Mouse (Mus musculus) liver, embryonic 15.5 days (tissue): Measurements from ENCODE around the gene Vamp5. TPM values are rescaled to one million over a fixed set of nuclear protein-coding genes. Genes with fewer than 3 reads are reported as not detected.

Source experiments
- ATAC-seq: fragments of 200-750 bp; cut with Nextera tagmentation; 2 replicates; pipeline ENCODE4 v1.8.0; 2017; ENCODE audit warnings: moderate number of reproducible peaks, mild to moderate bottlenecking, moderate library complexity; ENCODE audit not compliant: insufficient read depth
- H3K27ac ChIP-seq: fragments of 300-500 bp; sonication (generic); replicated peaks from 2 replicates; pipeline ENCODE4 v1.5.1; 2015; ENCODE audit warnings: mild to moderate bottlenecking, inconsistent platforms
- H3K27me3 ChIP-seq: fragments of 300-500 bp; sonication (generic); 2 replicates; pipeline ENCODE4 v1.6.1; 2015; ENCODE audit warnings: mild to moderate bottlenecking, inconsistent platforms
- H3K36me3 ChIP-seq: fragments of 300-500 bp; sonication (generic); replicated peaks from 2 replicates; pipeline ENCODE4 v1.6.1; 2015; ENCODE audit warnings: moderate library complexity, mild to moderate bottlenecking, inconsistent platforms
- H3K4me1 ChIP-seq: fragments of 300-500 bp; sonication (generic); replicated peaks from 2 replicates; pipeline ENCODE4 v1.6.1; 2015; ENCODE audit warnings: inconsistent platforms
- H3K4me2 ChIP-seq: fragments of 300-500 bp; sonication (generic); 2 replicates; pipeline ENCODE4 v1.6.1; 2015; ENCODE audit warnings: moderate library complexity, mild to moderate bottlenecking, inconsistent platforms
- H3K4me3 ChIP-seq: fragments of 300-500 bp; sonication (generic); replicated peaks from 2 replicates; pipeline ENCODE4 v1.5.1; 2015; ENCODE audit warnings: mild to moderate bottlenecking, inconsistent platforms
- H3K9ac ChIP-seq: fragments of 300-500 bp; sonication (generic); 2 replicates; pipeline ENCODE4 v1.6.1; 2015; ENCODE audit warnings: moderate library complexity, mild to moderate bottlenecking, inconsistent platforms
- H3K9me3 ChIP-seq: fragments of 300-500 bp; sonication (generic); replicated peaks from 2 replicates; pipeline ENCODE4 v1.6.1; 2016; ENCODE audit warnings: inconsistent platforms
- WGBS: fragments of 180-500 bp; shearing (Covaris S2); methylation state at CpG from one replicate; pipeline ENCODE4 v1.1.7; 2015; ENCODE audit warnings: mixed read lengths; ENCODE audit not compliant: insufficient replicate concordance; 5-methylcytosine and 5-hydroxymethylcytosine counted together
- polyA plus RNA-seq: library from polyadenylated mRNA; unstranded; fragments of >200 nt; fragmentation: Nextera tagmentation; extraction: Ambion mirVana; gene quantifications from 2 replicates; pipeline ENCODE4 v1.2.1, GENCODE M21; 2015

Gene Vamp5
- polyA plus RNA-seq, 1 experiment from 2014 or later = 67.1 TPM

DNA sequence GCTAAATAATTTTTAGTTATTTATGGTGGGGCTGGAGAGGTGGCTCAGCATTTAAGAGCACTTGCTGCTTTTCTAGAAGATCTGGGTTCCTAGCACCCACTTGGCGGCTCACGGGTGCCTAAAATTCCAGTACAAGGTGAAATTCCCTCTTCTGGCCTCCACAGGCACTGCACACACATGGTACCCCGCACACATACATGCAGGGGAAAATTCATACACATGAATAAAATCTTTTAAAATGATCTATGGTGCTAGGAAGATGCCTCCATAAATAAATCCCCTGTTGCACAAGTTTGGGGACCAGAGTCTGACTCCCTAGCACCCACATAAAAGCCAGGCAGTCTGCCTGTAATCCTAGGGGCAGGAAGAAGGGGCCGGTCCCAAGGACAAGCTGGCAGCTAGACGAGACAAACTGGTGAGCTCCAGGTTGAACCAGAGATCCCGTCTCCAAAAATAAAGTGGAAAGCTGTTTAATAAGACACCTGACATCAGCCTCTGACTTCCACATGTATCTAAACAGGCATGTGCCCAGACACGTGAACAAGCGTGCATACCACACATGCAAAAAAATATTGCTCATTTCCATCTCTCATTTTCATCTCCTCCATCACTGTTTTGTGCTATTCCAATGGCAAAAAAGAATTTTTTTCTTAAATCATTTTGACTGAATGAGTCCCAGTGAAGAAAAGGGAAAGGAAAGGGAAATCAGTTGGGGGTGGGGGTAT, 1.6 kb downstream of the Vamp5 start:
- WGBS = 50% methylated on average over 8 of the region's 8 CpGs
- Histone ChIP-seq H3K4me3 (peak overlapping the region; percentile 77), H3K4me2 (peak overlapping the region; percentile 73), H3K27ac (peak overlapping the region; percentile 92; the same call in 1 of the 2 replicates), H3K27me3 (no peaks in the 10 kb centered on the region), H3K4me1 (peaks cover 90% of the 10 kb centered on the region), H3K9me3 (no peaks in the 10 kb centered on the region), H3K9ac (peak overlapping the region; percentile 86), H3K36me3 (no peaks in the 10 kb centered on the region)
- ATAC-seq = no peak

DNA sequence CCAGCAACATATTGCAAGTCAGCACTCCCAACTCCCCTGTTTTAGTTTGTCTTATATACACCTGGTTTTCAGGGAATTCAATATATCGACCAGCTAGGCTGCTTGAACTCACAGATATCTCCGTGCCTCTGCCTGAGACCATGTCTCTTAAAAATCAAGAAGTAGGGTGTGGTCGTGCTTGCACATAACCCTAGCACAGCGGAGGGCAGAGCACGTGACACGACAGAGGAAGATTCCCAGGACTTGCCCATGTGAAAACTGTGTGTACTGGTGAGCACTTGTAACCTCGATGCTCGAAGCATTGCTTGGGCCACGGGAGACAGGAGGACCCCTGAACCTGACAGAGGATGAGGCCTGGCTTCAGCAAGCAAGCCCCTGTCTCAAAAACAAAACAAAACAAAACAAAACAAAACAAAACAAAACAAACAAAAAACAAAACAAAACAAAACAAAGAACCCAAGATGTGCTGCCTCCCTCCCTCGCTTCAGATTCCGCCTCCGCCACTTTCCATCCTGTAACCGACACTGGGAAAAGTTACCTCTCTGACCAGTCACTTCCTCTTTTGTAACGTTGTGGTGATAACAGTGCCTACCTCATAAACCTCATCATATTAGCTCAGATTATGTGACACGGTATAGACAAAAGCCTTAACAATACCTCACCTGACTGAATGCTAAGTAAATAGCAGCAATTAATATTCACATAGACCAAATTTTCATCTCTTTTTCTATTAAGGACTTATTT, 5.3 kb downstream of the Vamp5 start:
- H3K4me1 ChIP-seq = peaks cover 95% of the 10 kb centered on the region
- no peak overlapping the region for H3K9ac ChIP-seq

DNA sequence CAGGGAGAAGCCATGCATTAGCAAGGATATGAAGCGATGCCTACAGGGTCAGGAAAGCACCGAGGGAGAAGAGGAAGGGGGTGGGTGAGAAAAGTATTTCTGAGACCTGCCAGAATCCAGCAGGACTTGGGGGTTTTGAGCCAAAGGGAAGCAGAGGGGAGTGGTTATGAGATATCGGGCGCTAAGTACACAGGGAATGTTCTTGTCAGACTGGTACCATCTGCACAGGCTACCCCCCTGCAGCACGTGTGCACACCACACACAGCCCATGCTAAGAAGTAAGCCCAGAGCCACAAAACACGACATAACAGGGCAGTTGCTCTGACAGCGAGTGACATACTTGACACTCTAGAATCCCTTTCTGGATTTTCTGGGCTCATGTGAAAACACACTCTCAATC, 6.1 kb downstream of the Vamp5 start:
- H3K27me3 ChIP-seq = no peaks in the 10 kb centered on the region
- 43% methylated on average over 7 of the region's 7 CpGs for WGBS
- H3K4me3 ChIP-seq = no peak overlapping the region
- peak overlapping the region; percentile 10; the same call in 1 of the 2 replicates for H3K27ac ChIP-seq
- peak overlapping the region; percentile 28; the same call in 1 of the 2 replicates for H3K9ac ChIP-seq
- no peaks in the 10 kb centered on the region for H3K9me3 ChIP-seq
- no peak for ATAC-seq
- peaks cover 93% of the 10 kb centered on the region for H3K4me1 ChIP-seq
- H3K36me3 ChIP-seq = peaks cover 2% of the 10 kb centered on the region; the same call in 1 of the 2 replicates
- H3K4me2 ChIP-seq = no peak overlapping the region

More for the DNA sequence above, 5.3 kb downstream of the Vamp5 start:
- H3K4me2 ChIP-seq = peak overlapping the region; percentile 59
- H3K4me3 ChIP-seq = peak overlapping the region; percentile 22; the same call in 1 of the 2 replicates
- no peaks in the 10 kb centered on the region for H3K9me3 ChIP-seq
- no peaks in the 10 kb centered on the region for H3K36me3 ChIP-seq
- H3K27ac ChIP-seq = 0 out of 2 replicates have a peak overlapping the region, but pooled peaks have one; percentile 60
- peak; percentile 67 for ATAC-seq
- 24% methylated on average over 15 of the region's 15 CpGs for WGBS
- no peaks in the 10 kb centered on the region for H3K27me3 ChIP-seq

DNA sequence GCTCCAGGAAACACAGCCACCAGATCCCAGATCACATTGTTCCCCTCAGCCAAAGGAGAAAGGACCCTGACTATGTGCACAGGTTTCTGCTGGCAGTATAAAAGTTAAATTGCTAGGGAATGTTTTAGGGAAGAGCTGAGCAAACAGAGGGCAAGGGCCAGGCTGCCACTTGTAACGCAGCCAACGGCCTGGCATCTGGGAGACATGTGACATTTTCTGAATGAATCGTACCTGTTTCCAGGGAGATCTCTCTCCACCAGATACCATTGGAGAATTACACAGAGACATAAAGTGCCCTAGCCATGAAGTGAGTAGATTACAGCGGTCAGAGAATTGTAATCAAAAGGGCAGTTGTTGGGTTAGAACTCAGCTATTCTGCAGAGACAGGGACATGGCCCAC, 7.1 kb downstream of the Vamp5 start:
- Histone ChIP-seq H3K9ac (no peak overlapping the region), H3K4me1 (peaks cover 83% of the 10 kb centered on the region), H3K4me2 (no peak overlapping the region), H3K4me3 (no peak overlapping the region), H3K9me3 (no peaks in the 10 kb centered on the region), H3K27ac (no peak overlapping the region), H3K36me3 (peaks cover 12% of the 10 kb centered on the region), H3K27me3 (no peaks in the 10 kb centered on the region)
- ATAC-seq = no peak
- WGBS = 81% methylated on average over 4 of the region's 4 CpGs

DNA sequence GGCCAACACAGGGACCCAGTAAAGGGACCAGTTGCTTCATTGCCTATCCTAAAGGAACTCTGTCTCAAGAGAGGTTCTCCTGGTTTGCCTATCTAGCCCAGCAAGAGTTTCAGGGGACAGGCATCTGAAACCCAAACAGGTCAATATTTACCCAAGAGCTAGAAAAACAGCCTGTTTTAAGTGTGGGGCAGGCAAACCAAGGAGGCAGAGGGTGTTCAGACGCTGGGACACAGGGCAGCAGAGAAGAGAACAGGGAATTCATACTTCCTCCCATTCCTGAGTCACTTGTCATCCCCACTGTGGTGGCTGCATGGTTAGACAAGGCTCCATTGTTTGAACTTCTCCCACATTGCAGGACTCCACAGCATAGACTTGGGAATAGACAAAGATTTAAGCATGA, 8.7 kb downstream of the Vamp5 start:
- Histone ChIP-seq H3K4me2 (no peak overlapping the region), H3K27ac (peak overlapping the region; percentile 26; the same call in 1 of the 2 replicates), H3K9me3 (no peaks in the 10 kb centered on the region), H3K27me3 (no peaks in the 10 kb centered on the region), H3K4me3 (no peak overlapping the region), H3K9ac (no peak overlapping the region; the same call in 1 of the 2 replicates), H3K36me3 (peaks cover 12% of the 10 kb centered on the region), H3K4me1 (peaks cover 69% of the 10 kb centered on the region)
- no peak for ATAC-seq
- WGBS = 34% methylated on average over 1 of the region's 1 CpGs

DNA sequence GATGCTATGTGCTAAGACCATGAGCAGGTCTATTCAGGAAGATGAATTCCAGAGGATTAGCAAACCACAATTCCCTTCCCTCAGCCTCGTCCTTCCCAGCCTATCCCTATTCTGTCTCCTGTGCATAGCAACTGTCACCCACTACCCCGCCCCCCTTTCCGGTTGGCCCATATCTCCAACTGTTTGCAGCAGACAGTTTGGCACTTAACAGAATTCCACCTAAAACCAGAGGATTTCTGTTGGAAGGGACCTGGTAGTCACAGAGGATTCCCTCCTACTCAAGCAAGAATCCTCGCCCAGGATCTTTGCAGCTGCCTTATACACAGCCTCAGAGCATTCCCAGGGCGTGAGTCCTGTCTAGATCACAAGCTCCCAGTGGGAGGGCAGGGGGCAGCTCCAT, 9.1 kb downstream of the Vamp5 start:
- Histone ChIP-seq H3K4me2 (no peak overlapping the region), H3K27ac (0 out of 2 replicates have a peak overlapping the region, but pooled peaks have one; percentile 26), H3K9ac (no peak overlapping the region; the same call in 1 of the 2 replicates), H3K9me3 (no peaks in the 10 kb centered on the region), H3K4me3 (no peak overlapping the region), H3K36me3 (peaks cover 12% of the 10 kb centered on the region), H3K4me1 (peaks cover 64% of the 10 kb centered on the region), H3K27me3 (no peaks in the 10 kb centered on the region)
- ATAC-seq = no peak
- 75% methylated on average over 5 of the region's 5 CpGs for WGBS

DNA sequence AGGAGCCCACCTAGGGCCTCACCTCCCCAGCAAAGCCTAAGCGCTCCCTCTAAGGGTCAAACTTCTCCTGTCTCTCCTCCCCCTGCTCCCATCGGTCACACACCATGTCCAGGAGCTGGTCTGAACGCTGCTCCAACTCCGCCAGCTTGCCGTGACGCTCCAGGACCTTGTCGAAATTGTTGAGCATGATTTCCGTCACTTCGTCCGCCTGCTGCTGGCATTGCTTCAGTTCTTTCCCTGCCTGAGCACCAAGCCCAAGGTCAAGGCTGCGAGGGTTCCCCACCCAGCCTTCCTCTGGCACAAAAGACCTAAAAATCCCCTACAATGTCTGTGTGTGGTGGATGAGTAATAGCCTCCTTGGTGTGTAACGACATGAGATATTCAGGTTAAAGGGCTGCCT, 10.2 kb downstream of the Vamp5 start:
- H3K27ac ChIP-seq = no peak overlapping the region
- ATAC-seq = no peak
- no peaks in the 10 kb centered on the region for H3K27me3 ChIP-seq
- peaks cover 12% of the 10 kb centered on the region for H3K36me3 ChIP-seq
- no peak overlapping the region for H3K4me3 ChIP-seq
- H3K9ac ChIP-seq = no peak overlapping the region
- WGBS = 82% methylated on average over 12 of the region's 12 CpGs
- peaks cover 55% of the 10 kb centered on the region for H3K4me1 ChIP-seq
- H3K4me2 ChIP-seq = no peak overlapping the region
- no peaks in the 10 kb centered on the region for H3K9me3 ChIP-seq

DNA sequence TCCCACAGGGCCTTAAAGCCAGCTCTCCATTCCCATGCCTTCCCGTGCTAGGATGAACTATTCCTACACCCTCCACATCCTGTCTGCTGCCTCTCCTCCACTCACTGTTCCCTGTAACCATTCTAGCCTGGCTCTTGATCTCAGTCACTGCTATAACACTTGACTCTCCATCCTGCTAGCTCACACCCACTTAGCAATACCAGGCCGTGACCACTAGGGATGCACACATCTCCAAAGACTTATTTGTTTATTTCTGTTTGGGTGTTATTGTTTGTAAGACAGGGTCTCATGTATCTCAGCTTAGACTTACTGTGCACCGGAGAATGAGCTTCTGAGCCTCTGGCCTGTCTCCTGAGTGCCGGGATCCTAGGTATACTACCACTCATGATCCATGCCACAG, 10.7 kb downstream of the Vamp5 start:
- H3K27me3 ChIP-seq = no peaks in the 10 kb centered on the region
- H3K36me3 ChIP-seq = peaks cover 12% of the 10 kb centered on the region
- peaks cover 49% of the 10 kb centered on the region for H3K4me1 ChIP-seq
- no peak overlapping the region for H3K27ac ChIP-seq
- ATAC-seq = no peak
- H3K9ac ChIP-seq = no peak overlapping the region
- 76% methylated on average over 4 of the region's 4 CpGs for WGBS
- no peak overlapping the region for H3K4me2 ChIP-seq
- H3K4me3 ChIP-seq = no peak overlapping the region
- H3K9me3 ChIP-seq = no peaks in the 10 kb centered on the region

DNA sequence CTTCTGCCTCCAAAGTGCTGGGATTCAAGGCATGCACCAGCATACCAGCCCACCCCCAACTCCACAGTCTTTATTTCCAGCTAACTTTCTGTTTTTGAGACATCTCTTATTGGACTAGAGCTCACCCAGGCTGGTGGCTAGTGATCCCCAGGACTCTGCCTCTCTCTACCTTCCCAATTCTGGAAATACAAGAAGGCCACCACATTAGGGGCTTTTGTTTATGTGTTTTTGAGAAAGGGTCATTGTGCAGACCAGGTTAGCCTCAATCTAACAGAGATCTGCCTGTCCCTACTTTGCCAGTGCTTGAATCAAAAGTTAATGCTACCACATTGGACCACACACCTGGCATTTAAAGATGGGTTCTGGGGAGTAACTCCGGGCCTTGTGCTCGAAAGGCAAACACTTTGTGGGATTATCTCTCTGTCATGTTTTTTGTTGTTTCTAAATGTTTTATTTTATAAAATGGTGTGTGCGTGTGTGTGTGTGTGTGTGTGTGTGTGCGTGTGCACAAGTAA, 12.8 kb downstream of the Vamp5 start:
- Histone ChIP-seq H3K4me1 (peaks cover 49% of the 10 kb centered on the region), H3K36me3 (peaks cover 12% of the 10 kb centered on the region)

DNA sequence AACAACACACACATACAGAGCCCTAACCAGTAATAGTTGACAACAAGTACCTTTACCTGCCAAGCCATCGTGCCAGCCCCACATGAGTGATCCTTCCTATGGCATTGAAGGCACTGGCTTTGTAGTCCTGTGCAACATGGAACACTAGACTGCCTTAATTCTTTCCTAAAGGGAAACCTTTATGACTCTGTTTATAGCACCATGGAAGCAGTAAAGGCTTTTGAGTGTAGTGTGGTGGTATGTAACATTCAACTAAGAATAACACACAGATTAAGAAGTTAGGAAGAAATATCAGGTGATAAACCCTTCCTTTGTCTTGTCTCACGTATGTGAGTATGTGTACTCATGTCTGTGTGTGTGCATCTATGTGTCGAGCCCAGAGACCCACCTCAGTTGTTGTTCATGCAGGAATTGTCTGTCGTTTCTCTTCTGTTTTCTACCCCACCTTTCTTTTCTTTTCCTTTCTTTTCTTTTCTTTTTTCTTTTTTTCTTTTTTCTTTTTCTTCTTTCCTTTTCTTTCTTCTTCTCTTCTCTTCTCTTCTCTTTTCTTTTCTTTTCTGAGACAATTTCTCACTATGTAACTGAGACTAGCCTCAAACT, 13.3 kb downstream of the Vamp5 start, which contains the start of gene Rnf181:
Gene Rnf181 (minus strand): TSS at position 113 of the 600 bp plus-strand sequence.
- Histone ChIP-seq H3K27ac (no peak within 1 kb of the TSS), H3K36me3 (peaks cover 12% of the 10 kb centered on the region), H3K27me3 (no peaks in the 10 kb centered on the region), H3K4me3 (no peak within 1 kb of the TSS), H3K4me2 (no peak within 1 kb of the TSS), H3K4me1 (peaks cover 44% of the 10 kb centered on the region), H3K9ac (no peak within 1 kb of the TSS), H3K9me3 (no peaks in the 10 kb centered on the region)
- WGBS = 64% methylated on average over 4 of the region's 4 CpGs
- ATAC-seq = no peak

More for the DNA sequence above, 12.8 kb downstream of the Vamp5 start:
- Histone ChIP-seq H3K27me3 (no peaks in the 10 kb centered on the region), H3K4me3 (no peak overlapping the region), H3K9ac (no peak overlapping the region), H3K9me3 (no peaks in the 10 kb centered on the region), H3K27ac (no peak overlapping the region), H3K4me2 (no peak overlapping the region)
- no peak for ATAC-seq
- WGBS = 79% methylated on average over 4 of the region's 4 CpGs

DNA sequence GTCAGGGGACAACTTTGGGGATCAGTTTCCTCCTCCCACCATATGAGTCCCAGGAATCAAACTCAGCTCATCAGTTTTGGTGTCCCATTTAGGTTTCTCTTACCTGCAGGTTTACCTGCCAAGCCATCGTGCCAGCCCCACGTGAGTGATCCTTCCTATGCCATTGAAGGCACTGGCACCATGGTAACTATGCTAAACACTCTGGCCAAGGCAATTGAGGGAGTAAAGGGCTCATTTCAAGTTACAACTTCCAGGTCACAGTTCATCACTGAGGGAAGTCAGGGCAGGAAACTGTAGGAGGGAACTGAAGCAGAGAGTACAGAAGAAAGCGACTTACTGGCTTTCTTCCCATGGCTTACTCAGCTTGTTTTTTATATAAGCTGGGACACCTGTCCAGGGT, 14.0 kb downstream of the Vamp5 start:
- H3K36me3 ChIP-seq = peaks cover 12% of the 10 kb centered on the region
- ATAC-seq = no peak
- H3K27me3 ChIP-seq = no peaks in the 10 kb centered on the region
- peaks cover 42% of the 10 kb centered on the region for H3K4me1 ChIP-seq
- H3K4me2 ChIP-seq = no peak overlapping the region
- WGBS = 59% methylated on average over 3 of the region's 3 CpGs
- no peaks in the 10 kb centered on the region for H3K9me3 ChIP-seq
- H3K4me3 ChIP-seq = no peak overlapping the region
- H3K27ac ChIP-seq = no peak overlapping the region
- no peak overlapping the region for H3K9ac ChIP-seq
